Mouse (Mus musculus): ENCODE measurements at regions not wholly inside any gene's neighbourhood (a gene's known extent, or its start where the extent isn't known, plus 50 kb on each side); places are given as distances from the start of the nearest gene placed in this dataset.

DNA sequence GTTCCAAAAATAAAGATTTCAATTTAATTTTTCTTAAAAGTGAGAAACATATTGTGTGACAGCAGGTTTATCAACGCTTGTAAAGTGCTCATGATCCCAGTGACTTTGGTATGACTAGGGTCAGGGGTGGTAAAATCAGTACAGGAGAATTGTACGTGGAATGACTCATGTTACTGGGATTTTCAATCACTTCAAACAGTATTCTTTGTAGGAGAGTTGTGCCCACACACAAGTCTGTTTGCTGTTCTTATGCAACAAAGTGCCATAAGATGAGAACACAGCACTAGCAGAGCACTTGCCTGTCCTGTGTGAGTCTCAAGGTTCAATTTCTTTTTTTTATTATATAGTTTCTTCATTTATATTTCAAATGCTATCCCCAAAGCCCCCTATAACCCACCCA is 166.5 kb downstream of the Smarca1 start:
- ChIA-PET CTCF (no interaction called here), POLR2A (no interaction called here)

- ChIA-PET POLR2A (no interaction called here), CTCF (no interaction called here)
Measured at GRCm38 (mm10) chrX:47703080-47703479, 189.7 kb downstream of the Smarca1 start.

DNA sequence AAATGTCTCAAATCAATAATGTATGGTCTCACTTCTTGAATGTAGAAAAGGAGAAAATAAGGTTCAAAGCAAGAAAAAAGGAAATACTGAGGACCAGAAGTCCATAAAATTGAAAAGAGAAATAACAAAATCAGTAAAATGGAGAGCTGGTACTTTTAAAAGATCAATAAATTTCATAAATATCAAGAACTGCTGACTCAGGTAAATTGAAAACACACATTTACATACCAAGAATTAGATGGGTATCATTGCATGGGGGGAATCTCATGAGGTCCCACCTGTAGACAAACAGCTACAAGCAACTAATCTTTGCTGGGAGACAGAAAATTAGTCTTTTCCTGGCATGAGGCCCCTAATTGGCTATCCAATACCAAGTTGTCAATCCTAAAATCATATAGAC is 224.0 kb downstream of the Smarca1 start:
- ChIA-PET POLR2A (no interaction called here), CTCF (no interaction called here)

DNA sequence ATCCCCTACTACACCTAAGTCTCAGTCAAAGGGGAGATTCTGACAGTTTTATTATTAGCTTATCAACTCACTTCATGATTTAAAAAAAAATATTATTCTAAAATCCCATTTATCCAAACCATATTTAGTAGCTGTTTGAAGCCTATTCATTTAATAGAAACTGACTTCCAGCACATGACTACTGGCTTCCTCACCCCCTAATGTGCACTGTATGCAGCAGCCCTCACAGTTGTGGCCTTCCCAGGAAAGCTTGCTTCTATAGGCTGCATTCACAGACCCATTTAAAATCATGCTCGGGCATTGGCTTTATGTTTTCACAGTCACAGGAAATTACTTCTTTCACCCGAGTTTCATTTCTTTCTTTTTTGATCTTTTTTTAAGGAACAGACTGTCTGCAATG is 246.3 kb downstream of the Smarca1 start:
- CTCF ChIA-PET: interaction anchor here in 1 of 4 experiments (0.6 kb wide), 1 partner anchor 459 kb away, joined by 5 read pairs; no protein-coding TSS in a partner anchor
- POLR2A ChIA-PET: no interaction called here

DNA sequence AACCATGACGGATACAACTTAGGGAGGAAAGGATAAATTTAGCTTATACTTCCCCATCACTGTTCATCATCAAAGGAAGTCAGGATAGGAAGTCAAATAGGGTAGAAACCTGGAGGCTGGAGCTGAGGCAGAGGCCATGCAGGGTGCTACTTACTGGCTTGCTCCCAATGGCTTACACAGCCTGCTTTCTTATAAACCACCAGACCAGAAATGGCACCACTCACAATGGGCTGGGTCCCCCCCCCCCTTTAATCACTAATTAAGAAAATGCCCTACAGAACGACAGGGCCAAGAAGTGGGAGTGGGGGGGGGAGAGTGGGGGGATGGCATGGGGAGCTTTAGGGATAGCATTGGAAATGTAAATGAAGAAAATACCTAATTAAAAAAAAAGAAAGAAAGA is 251.6 kb downstream of the Smarca1 start:
- ChIA-PET POLR2A (no interaction called here), CTCF (no interaction called here)

DNA sequence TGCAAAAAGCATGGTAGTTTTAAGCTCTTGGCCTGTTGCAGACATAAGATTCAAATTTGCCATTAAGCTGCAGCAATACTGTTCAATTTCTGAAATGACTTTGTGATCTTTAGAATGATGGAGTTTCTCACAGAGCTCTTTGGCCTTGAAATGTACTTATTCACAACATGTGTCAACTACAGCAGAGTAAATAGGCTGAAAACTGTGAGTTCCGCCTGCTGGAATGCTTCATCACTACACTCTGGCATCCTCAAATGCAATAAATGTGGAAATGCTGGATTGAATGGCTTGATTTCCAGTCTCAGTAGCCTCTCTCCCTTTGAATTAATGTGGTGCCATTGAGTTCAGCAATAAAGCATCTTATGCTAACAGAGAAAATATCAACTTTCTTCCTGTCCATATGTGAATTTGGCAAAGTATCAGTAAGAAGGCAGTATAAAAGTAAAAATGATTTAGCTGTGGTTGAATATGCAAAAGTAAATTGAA is 253.9 kb downstream of the Smarca1 start:
- ChIA-PET POLR2A (interaction anchor here in 1 of 4 experiments (0.7 kb wide), 1 partner anchor 263 kb away, joined by 3 read pairs; no protein-coding TSS in a partner anchor), CTCF (no interaction called here)

DNA sequence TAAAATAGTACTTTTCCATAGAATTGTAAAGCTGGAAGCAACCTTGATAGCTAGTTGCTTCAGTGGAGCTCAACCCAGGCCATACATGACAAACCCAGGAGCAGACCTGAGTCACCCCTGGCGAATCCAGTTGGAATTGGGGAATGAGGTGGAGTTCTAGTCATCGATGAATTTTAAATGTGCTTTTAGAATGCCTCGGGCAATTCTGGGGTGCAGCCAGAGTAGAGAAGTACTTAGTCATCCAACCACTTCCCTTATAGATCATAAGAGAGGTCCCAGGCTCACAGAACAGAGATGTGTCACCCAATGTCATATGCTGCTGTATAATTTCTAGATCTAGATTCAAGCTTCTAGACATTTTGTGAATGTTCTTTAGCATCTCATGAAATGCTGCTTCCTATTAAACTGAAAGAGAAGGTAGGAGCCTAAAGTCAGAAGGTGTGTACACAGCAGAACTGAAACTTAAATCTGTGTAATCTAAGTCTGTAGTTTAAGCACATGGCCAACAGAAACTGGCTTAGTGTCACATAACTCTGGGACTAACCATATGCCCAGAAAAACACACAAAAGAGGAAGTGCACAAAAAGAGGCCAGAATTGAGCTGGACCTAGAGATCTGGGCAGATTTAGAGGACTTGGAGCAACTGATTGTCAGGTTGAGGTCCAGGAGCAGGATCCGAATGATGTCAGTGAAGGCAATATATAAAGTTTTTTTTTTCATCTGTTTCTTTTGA is 269.7 kb downstream of the Smarca1 start:
- ChIA-PET POLR2A (no interaction called here), CTCF (interaction anchor here in 1 of 4 experiments (0.6 kb wide), 1 partner anchor 286 kb away, joined by 4 read pairs; no protein-coding TSS in a partner anchor)

GRCm38 (mm10) chrX:47612364-47612763 is 280.4 kb downstream of the Smarca1 start:
- ChIA-PET CTCF (no interaction called here), POLR2A (no interaction called here)
